Mouse (Mus musculus) neural tube, embryonic 15.5 days (tissue): ENCODE results near the gene Cpa3. TPM values are rescaled to one million over a fixed set of nuclear protein-coding genes. Genes with fewer than 3 reads are reported as not detected.

Experiments
- ATAC-seq: fragments of 200-750 bp; cut with Nextera tagmentation; 2 replicates; pipeline ENCODE4 v1.8.0; 2017; ENCODE audit warnings: mild to moderate bottlenecking, moderate TSS enrichment, moderate library complexity; ENCODE audit not compliant: low FRiP score
- H3K27ac ChIP-seq: fragments of 300-500 bp; sonication (generic); replicated peaks from 2 replicates; pipeline ENCODE4 v1.5.1; 2015; ENCODE audit warnings: mild to moderate bottlenecking, inconsistent platforms
- H3K27me3 ChIP-seq: fragments of 300-500 bp; sonication (generic); replicated peaks from 2 replicates; pipeline ENCODE4 v1.6.1; 2015; ENCODE audit warnings: inconsistent platforms
- H3K36me3 ChIP-seq: fragments of 300-500 bp; sonication (generic); 2 replicates; pipeline ENCODE4 v1.6.1; 2015; ENCODE audit warnings: inconsistent platforms
- H3K4me1 ChIP-seq: fragments of 300-500 bp; sonication (generic); 2 replicates; pipeline ENCODE4 v1.6.1; 2015; ENCODE audit warnings: inconsistent platforms
- H3K4me2 ChIP-seq: fragments of 300-500 bp; sonication (generic); 2 replicates; pipeline ENCODE4 v1.6.1; 2015; ENCODE audit warnings: inconsistent platforms, mild to moderate bottlenecking, moderate library complexity
- H3K4me3 ChIP-seq: fragments of 300-500 bp; sonication (generic); replicated peaks from 2 replicates; pipeline ENCODE4 v1.5.1; 2015; ENCODE audit warnings: mild to moderate bottlenecking, inconsistent platforms
- H3K9ac ChIP-seq: fragments of 300-500 bp; sonication (generic); replicated peaks from 2 replicates; pipeline ENCODE4 v1.6.1; 2015; ENCODE audit warnings: mild to moderate bottlenecking, inconsistent platforms
- H3K9me3 ChIP-seq: fragments of 300-500 bp; sonication (generic); replicated peaks from 2 replicates; pipeline ENCODE4 v1.6.1; 2016; ENCODE audit warnings: inconsistent platforms
- WGBS: fragments of 180-500 bp; shearing (Covaris S2); methylation state at CpG from one replicate; pipeline ENCODE4 v1.1.7; 2015; ENCODE audit warnings: mixed read lengths; 5-methylcytosine and 5-hydroxymethylcytosine counted together
- polyA plus RNA-seq: library from polyadenylated mRNA; unstranded; fragments of >200 nt; fragmentation: Nextera tagmentation; extraction: Ambion mirVana; gene quantifications from 2 replicates; pipeline ENCODE4 v1.2.1, GENCODE M21; 2015

Gene Cpa3
- polyA plus RNA-seq: 2.7 and 12.2 TPM in 2 replicates

- Histone ChIP-seq H3K27me3 (no peaks in the 10 kb centered on the region), H3K27ac (no peak within 1 kb of the TSS), H3K9ac (no peak within 1 kb of the TSS), H3K36me3 (no peaks in the 10 kb centered on the region), H3K4me2 (no peak within 1 kb of the TSS), H3K4me1 (no peaks in the 10 kb centered on the region), H3K9me3 (no peaks in the 10 kb centered on the region), H3K4me3 (no peak within 1 kb of the TSS)
- WGBS: 73% methylated on average over 3 of the region's 3 CpGs
- ATAC-seq: no peak
Measured at GRCm38 (mm10) chr3:20242050-20242449, at the start of gene Cpa3. Cpa3 (minus strand) TSS chr3:20242181.

GRCm38 (mm10) chr3:20291370-20291769, 49.4 kb upstream of the Cpa3 start:
- no peak overlapping the region for H3K4me3 ChIP-seq
- H3K9me3 ChIP-seq: no peaks in the 10 kb centered on the region
- H3K36me3 ChIP-seq: no peaks in the 10 kb centered on the region
- H3K4me2 ChIP-seq: no peak overlapping the region
- H3K4me1 ChIP-seq: no peaks in the 10 kb centered on the region
- ATAC-seq: no peak
- no peak overlapping the region for H3K9ac ChIP-seq
- no peaks in the 10 kb centered on the region for H3K27me3 ChIP-seq
- no peak overlapping the region for H3K27ac ChIP-seq

- Histone ChIP-seq H3K4me2 (no peak overlapping the region), H3K27ac (no peak overlapping the region), H3K9me3 (no peaks in the 10 kb centered on the region), H3K9ac (no peak overlapping the region), H3K27me3 (no peaks in the 10 kb centered on the region), H3K36me3 (no peaks in the 10 kb centered on the region), H3K4me3 (no peak overlapping the region), H3K4me1 (no peaks in the 10 kb centered on the region)
- no peak for ATAC-seq
- 91% methylated on average over 2 of the region's 2 CpGs for WGBS
Measured at GRCm38 (mm10) chr3:20288761-20289160, 46.8 kb upstream of the Cpa3 start.

DNA sequence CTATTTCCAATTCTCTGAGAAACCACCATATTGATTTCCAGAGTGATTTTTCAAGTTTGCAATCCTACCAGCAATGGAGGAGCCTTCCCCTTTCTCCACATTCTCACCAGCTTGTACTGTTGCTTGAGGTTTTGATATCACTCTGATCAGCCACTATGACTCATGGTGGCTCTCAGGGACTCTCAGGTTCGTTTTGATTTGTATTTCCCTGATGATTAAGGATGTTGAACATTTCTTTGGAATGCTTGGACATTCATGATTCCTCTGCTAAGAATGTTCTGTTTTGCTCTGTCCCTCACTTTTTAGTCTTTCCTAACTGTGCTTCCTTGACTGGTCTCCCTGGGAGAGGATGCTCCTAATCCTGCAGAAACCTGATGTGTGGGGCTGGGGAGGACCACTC, 39.8 kb upstream of the Cpa3 start:
- no peak overlapping the region for H3K4me2 ChIP-seq
- H3K27ac ChIP-seq: no peak overlapping the region
- no peaks in the 10 kb centered on the region for H3K36me3 ChIP-seq
- H3K4me3 ChIP-seq: no peak overlapping the region
- no peak for ATAC-seq
- no peak overlapping the region for H3K9ac ChIP-seq
- H3K27me3 ChIP-seq: no peaks in the 10 kb centered on the region
- H3K9me3 ChIP-seq: no peaks in the 10 kb centered on the region
- WGBS: 68% methylated on average over 1 of the region's 1 CpGs
- H3K4me1 ChIP-seq: no peaks in the 10 kb centered on the region

DNA sequence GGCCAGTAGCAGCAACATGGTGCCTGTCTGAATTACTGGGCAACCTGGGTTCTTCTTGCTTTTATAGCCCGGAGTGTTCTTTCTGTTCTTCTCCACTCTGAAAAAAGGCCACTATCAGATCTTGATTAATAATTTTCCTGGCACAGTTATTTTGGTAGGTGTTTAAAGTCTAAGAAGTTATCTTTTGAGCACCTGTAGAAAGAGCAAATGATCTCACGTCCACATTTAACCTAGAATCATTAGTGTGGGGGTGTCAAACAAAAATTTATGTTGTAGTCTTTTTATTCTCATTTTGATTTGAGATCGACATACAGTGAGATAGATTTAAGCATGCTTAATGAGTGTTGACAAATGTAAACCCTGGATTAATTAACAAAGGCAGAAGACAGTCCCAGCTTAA, 33.7 kb upstream of the Cpa3 start, which contains the start of gene Cpb1:
Cpb1 (minus strand) TSS at position 101 of the 400 bp plus-strand sequence.
- Histone ChIP-seq H3K27ac (no peak within 1 kb of the TSS), H3K9ac (no peak within 1 kb of the TSS), H3K4me1 (no peaks in the 10 kb centered on the region), H3K4me3 (no peak within 1 kb of the TSS), H3K27me3 (no peaks in the 10 kb centered on the region), H3K36me3 (no peaks in the 10 kb centered on the region), H3K4me2 (no peak within 1 kb of the TSS), H3K9me3 (no peaks in the 10 kb centered on the region)
- ATAC-seq: no peak
- 89% methylated on average over 3 of the region's 3 CpGs for WGBS

- ATAC-seq: no peak
Measured at GRCm38 (mm10) chr3:20254566-20255479, 12.8 kb upstream of the Cpa3 start.

DNA sequence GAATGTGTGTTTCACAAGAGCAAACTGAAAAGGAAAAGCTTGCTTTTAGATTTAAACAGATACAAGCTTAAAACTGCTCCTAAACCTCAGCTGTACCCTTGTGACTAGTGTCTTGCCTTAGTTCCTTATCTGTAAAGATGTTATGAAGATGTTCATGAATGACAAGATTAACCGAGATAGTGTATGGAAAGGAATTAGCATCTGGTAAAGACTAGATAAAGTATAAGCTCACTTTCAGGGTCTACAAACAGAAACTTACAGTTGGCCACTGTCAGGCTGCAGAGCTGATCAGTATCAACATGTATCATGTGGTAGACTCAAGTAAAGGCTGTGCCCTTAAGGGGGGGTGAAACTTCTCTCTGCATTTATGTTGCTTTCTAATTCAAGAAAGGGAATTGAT, 1.9 kb upstream of the Cpa3 start:
- Histone ChIP-seq H3K4me3 (no peak overlapping the region), H3K4me2 (no peak overlapping the region), H3K36me3 (no peaks in the 10 kb centered on the region), H3K9ac (no peak overlapping the region), H3K4me1 (no peaks in the 10 kb centered on the region), H3K9me3 (no peaks in the 10 kb centered on the region), H3K27me3 (no peaks in the 10 kb centered on the region), H3K27ac (no peak overlapping the region)
- 94% methylated on average over 1 of the region's 1 CpGs for WGBS
- no peak for ATAC-seq

More at GRCm38 (mm10) chr3:20254566-20255479, 12.8 kb upstream of the Cpa3 start:
- Histone ChIP-seq H3K9ac (no peak overlapping the region), H3K27me3 (no peaks in the 10 kb centered on the region), H3K4me2 (no peak overlapping the region), H3K36me3 (no peaks in the 10 kb centered on the region), H3K27ac (no peak overlapping the region), H3K9me3 (no peaks in the 10 kb centered on the region), H3K4me3 (no peak overlapping the region), H3K4me1 (no peaks in the 10 kb centered on the region)
- WGBS: 53% methylated on average over 9 of the region's 9 CpGs

DNA sequence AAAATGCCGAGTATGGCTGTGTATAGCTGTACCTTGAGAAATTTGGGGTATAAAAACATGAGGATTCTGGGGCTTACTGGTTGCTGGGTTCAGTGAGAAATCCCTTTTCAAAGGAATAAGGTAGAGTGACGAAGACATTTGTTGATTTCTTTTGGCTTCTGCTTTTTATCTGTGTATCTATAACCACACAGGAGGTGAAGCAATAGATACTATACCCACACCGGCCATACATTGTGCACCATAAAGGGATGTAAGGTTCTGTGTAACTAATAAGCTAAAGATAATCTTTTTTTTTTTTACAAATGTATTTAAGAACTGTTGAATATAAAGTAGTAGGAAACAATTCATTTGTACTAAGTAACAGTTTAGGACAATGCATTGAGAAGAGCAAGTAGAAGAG, 2.2 kb downstream of the Cpa3 start:
- no peak for ATAC-seq
- Histone ChIP-seq H3K4me3 (no peak overlapping the region), H3K4me1 (no peaks in the 10 kb centered on the region), H3K36me3 (no peaks in the 10 kb centered on the region), H3K9me3 (no peaks in the 10 kb centered on the region), H3K9ac (no peak overlapping the region), H3K27me3 (no peaks in the 10 kb centered on the region), H3K27ac (no peak overlapping the region), H3K4me2 (no peak overlapping the region)
- 89% methylated on average over 3 of the region's 3 CpGs for WGBS

- H3K9ac ChIP-seq: no peak overlapping the region
- no peaks in the 10 kb centered on the region for H3K27me3 ChIP-seq
- WGBS: 90% methylated on average over 1 of the region's 1 CpGs
- H3K27ac ChIP-seq: no peak overlapping the region
- no peak overlapping the region for H3K4me2 ChIP-seq
- H3K9me3 ChIP-seq: no peaks in the 10 kb centered on the region
- no peaks in the 10 kb centered on the region for H3K36me3 ChIP-seq
- ATAC-seq: no peak
- no peaks in the 10 kb centered on the region for H3K4me1 ChIP-seq
- H3K4me3 ChIP-seq: no peak overlapping the region
Measured at GRCm38 (mm10) chr3:20236965-20237364, 5.0 kb downstream of the Cpa3 start.

DNA sequence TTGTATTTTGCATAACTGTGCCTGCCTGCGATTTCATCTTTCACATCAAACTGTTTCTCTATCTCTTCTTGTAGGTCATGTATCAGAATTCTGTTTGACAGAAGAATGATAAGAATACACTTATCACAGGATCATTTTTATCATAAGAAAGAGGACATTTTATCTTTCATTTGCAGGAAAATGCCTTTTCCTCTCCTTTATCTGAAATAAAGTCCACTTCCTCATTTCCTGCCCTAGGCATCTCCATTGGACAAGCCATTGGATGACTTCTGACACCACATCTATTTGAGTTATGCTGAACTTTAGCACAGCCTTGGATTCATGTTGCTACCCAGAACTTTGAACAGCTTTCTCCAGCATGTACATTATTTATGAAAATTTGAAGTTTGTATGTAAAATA, 13.0 kb downstream of the Cpa3 start:
- no peaks in the 10 kb centered on the region for H3K4me1 ChIP-seq
- no peaks in the 10 kb centered on the region for H3K27me3 ChIP-seq
- H3K9ac ChIP-seq: no peak overlapping the region
- WGBS: 81% methylated on average over 1 of the region's 1 CpGs
- H3K4me3 ChIP-seq: no peak overlapping the region
- no peak overlapping the region for H3K27ac ChIP-seq
- H3K9me3 ChIP-seq: no peaks in the 10 kb centered on the region
- no peaks in the 10 kb centered on the region for H3K36me3 ChIP-seq
- H3K4me2 ChIP-seq: no peak overlapping the region
- ATAC-seq: no peak

DNA sequence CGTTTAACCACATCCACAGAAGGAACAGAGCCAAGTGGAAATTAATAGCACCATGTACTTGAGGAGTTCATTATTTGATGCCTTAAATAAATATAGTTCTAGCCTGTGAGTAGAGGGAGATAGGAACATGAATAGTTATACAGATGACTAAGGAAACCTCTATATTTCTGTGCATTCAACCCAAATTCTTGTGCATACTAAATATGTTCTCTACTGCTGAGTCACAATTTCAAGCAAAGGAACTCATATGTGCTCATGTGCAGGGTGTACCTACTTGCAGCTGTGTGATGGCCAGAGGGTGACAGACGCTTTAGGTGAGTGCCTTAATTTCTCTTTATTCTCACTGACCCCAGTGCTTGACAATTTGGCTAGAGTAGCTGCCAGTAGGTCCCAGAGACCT, 16.6 kb downstream of the Cpa3 start:
- Histone ChIP-seq H3K9me3 (no peaks in the 10 kb centered on the region), H3K4me2 (no peak overlapping the region), H3K27ac (no peak overlapping the region), H3K36me3 (no peaks in the 10 kb centered on the region), H3K4me1 (no peaks in the 10 kb centered on the region), H3K27me3 (no peaks in the 10 kb centered on the region), H3K9ac (no peak overlapping the region), H3K4me3 (no peak overlapping the region)
- ATAC-seq: no peak
- 82% methylated on average over 2 of the region's 2 CpGs for WGBS

DNA sequence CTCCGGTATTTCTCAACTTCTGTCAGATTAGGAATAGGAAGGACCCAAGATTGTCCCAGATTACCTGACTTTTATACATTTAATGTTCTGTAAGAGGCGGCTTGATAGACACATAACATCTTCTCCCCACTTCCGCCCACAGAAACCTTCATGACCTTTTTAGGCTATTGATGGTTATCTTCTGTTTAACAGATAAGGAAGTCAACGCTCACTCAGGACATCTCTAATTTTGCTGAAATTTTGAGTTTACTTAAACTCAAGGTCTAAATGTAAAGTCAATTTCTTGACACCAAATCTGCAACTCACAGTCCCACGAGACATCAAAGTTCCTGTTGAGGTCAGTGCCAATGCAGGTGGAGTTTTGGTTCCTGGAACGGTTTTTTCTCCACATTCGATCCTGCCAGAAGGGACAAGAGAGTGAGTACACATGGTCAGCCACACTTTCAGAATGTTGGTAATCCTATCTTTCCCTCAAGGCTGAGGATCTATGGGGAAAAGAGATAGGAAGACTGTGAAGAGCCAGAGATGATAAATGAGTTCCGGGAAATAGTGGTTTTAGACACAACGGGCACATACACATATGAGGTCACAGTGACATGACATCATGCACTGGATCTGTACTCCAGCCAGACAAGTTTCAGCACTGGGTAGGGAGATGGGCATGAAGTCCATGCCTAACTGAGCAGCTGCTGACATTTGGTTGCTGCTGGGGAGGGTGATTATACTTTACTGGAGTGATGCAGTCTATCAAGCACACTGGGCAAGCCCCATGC, 18.9 kb downstream of the Cpa3 start:
- Histone ChIP-seq H3K4me3 (no peak overlapping the region), H3K4me1 (no peaks in the 10 kb centered on the region), H3K27me3 (no peaks in the 10 kb centered on the region), H3K27ac (no peak overlapping the region), H3K9ac (no peak overlapping the region), H3K4me2 (no peak overlapping the region), H3K36me3 (no peaks in the 10 kb centered on the region), H3K9me3 (no peaks in the 10 kb centered on the region)
- WGBS: 92% methylated on average over 9 of the region's 9 CpGs
- ATAC-seq: no peak
